Mouse (Mus musculus) hindbrain, embryonic 14.5 days (tissue): ENCODE data around the gene Ntm. TPM values are rescaled to one million over a fixed set of nuclear protein-coding genes. Genes with fewer than 3 reads are reported as not detected.

Experiments
- ATAC-seq: fragments of 200-750 bp; cut with Nextera tagmentation; 2 replicates; pipeline ENCODE4 v1.8.0; 2017; ENCODE audit warnings: moderate number of reproducible peaks, mild to moderate bottlenecking, moderate TSS enrichment, moderate library complexity; ENCODE audit not compliant: low FRiP score
- DNase-seq: peaks from one replicate; pipeline ENCODE4 v3.0.0-alpha.2; 2015; ENCODE audit warnings: low spot score
- H3K27ac ChIP-seq: fragments of 300-500 bp; sonication (generic); 2 replicates; pipeline ENCODE4 v1.5.1; 2014; ENCODE audit warnings: mild to moderate bottlenecking, moderate library complexity
- H3K27me3 ChIP-seq: fragments of 300-500 bp; sonication (generic); 2 replicates; pipeline ENCODE4 v1.6.1; 2014; ENCODE audit warnings: mild to moderate bottlenecking, low read length, mixed read lengths; ENCODE audit not compliant: control insufficient read depth, insufficient read depth
- H3K36me3 ChIP-seq: fragments of 300-500 bp; sonication (generic); replicated peaks from 2 replicates; pipeline ENCODE4 v1.6.1; 2014; ENCODE audit not compliant: control insufficient read depth, insufficient read depth
- H3K4me1 ChIP-seq: fragments of 300-500 bp; sonication (generic); replicated peaks from 2 replicates; pipeline ENCODE4 v1.6.1; 2014; ENCODE audit warnings: antibody characterized with exemption, low read length, mixed read lengths; ENCODE audit not compliant: control insufficient read depth, insufficient read depth
- H3K4me2 ChIP-seq: fragments of 300-500 bp; sonication (generic); replicated peaks from 2 replicates; pipeline ENCODE4 v1.6.1; 2014; ENCODE audit warnings: mild to moderate bottlenecking, moderate library complexity
- H3K4me3 ChIP-seq: fragments of 300-500 bp; sonication (generic); replicated peaks from 2 replicates; pipeline ENCODE4 v1.5.1; 2014; ENCODE audit warnings: mild to moderate bottlenecking, low read length
- H3K9ac ChIP-seq: fragments of 300-500 bp; sonication (generic); 2 replicates; pipeline ENCODE4 v1.6.1; 2014
- H3K9me3 ChIP-seq: fragments of 300-500 bp; sonication (generic); 2 replicates; pipeline ENCODE4 v1.6.1; 2016; ENCODE audit warnings: low read length; ENCODE audit not compliant: control insufficient read depth
- WGBS: fragments of 180-500 bp; shearing (Covaris S2); extraction: QIAGEN DNeasy Blood & Tissue Kit; methylation state at CpG from one replicate; pipeline ENCODE4 v1.1.7; 2014; 5-methylcytosine and 5-hydroxymethylcytosine counted together
- polyA plus RNA-seq: library from polyadenylated mRNA; unstranded; fragments of >200 nt; fragmentation: Nextera tagmentation; extraction: Ambion mirVana; gene quantifications from 2 replicates; pipeline ENCODE4 v1.2.1, GENCODE M21; 2014

Gene Ntm
- polyA plus RNA-seq, 1 experiment from 2014 or later: 196 TPM

GRCm38 (mm10) chr9:29897448-29897847, 65.5 kb downstream of the Ntm start:
- H3K4me3 ChIP-seq: no peak overlapping the region
- no peaks in the 10 kb centered on the region for H3K27me3 ChIP-seq
- DNase-seq (no peak), ATAC-seq (no peak)
- H3K27ac ChIP-seq: peak overlapping the region; percentile 48; the same call in 1 of the 2 replicates
- H3K9me3 ChIP-seq: no peaks in the 10 kb centered on the region
- WGBS: 65% methylated on average over 4 of the region's 4 CpGs
- H3K4me1 ChIP-seq: peaks cover 18% of the 10 kb centered on the region; the same call in 1 of the 2 replicates
- no peaks in the 10 kb centered on the region for H3K36me3 ChIP-seq
- peak overlapping the region; percentile 11; the same call in 1 of the 2 replicates for H3K9ac ChIP-seq
- H3K4me2 ChIP-seq: no peak overlapping the region

- Histone ChIP-seq H3K9me3 (no peaks in the 10 kb centered on the region), H3K4me1 (peaks cover 4% of the 10 kb centered on the region; the same call in 1 of the 2 replicates), H3K4me3 (no peak overlapping the region), H3K27me3 (no peaks in the 10 kb centered on the region), H3K9ac (no peak overlapping the region), H3K4me2 (no peak overlapping the region), H3K36me3 (no peaks in the 10 kb centered on the region), H3K27ac (no peak overlapping the region)
- WGBS: 79% methylated on average over 5 of the region's 5 CpGs
- ATAC-seq (no peak), DNase-seq (no peak)
These were observed 70.1 kb downstream of the Ntm start for GRCm38 (mm10) chr9:29892792-29893191.

- no peak for ATAC-seq
- Histone ChIP-seq H3K9ac (no peak overlapping the region), H3K4me1 (no peaks in the 10 kb centered on the region), H3K27me3 (no peaks in the 10 kb centered on the region), H3K9me3 (peaks cover 7% of the 10 kb centered on the region; the same call in 1 of the 2 replicates), H3K4me3 (no peak overlapping the region), H3K27ac (no peak overlapping the region), H3K4me2 (no peak overlapping the region), H3K36me3 (no peaks in the 10 kb centered on the region)
- no peak for DNase-seq
- 89% methylated on average over 3 of the region's 3 CpGs for WGBS
These were observed 74.2 kb downstream of the Ntm start for GRCm38 (mm10) chr9:29888712-29889111.

GRCm38 (mm10) chr9:29887924-29888323, 75.0 kb downstream of the Ntm start:
- H3K4me2 ChIP-seq: no peak overlapping the region
- DNase-seq: no peak
- H3K9ac ChIP-seq: no peak overlapping the region
- peaks cover 7% of the 10 kb centered on the region; the same call in 1 of the 2 replicates for H3K9me3 ChIP-seq
- ATAC-seq: no peak
- no peaks in the 10 kb centered on the region for H3K36me3 ChIP-seq
- H3K27ac ChIP-seq: no peak overlapping the region
- no peaks in the 10 kb centered on the region for H3K27me3 ChIP-seq
- 89% methylated on average over 5 of the region's 5 CpGs for WGBS
- H3K4me3 ChIP-seq: no peak overlapping the region
- no peaks in the 10 kb centered on the region for H3K4me1 ChIP-seq

- Histone ChIP-seq H3K4me2 (no peak overlapping the region), H3K27ac (no peak overlapping the region), H3K4me3 (no peak overlapping the region), H3K27me3 (no peaks in the 10 kb centered on the region), H3K9ac (no peak overlapping the region), H3K36me3 (no peaks in the 10 kb centered on the region), H3K9me3 (peaks cover 7% of the 10 kb centered on the region; the same call in 1 of the 2 replicates), H3K4me1 (no peaks in the 10 kb centered on the region; the same call in 1 of the 2 replicates)
- DNase-seq (no peak), ATAC-seq (no peak)
- WGBS: 62% methylated on average over 3 of the region's 3 CpGs
These were observed 78.9 kb downstream of the Ntm start for GRCm38 (mm10) chr9:29884062-29884461.

- Histone ChIP-seq H3K27me3 (no peaks in the 10 kb centered on the region), H3K9ac (no peak overlapping the region), H3K4me1 (no peaks in the 10 kb centered on the region; the same call in 1 of the 2 replicates), H3K27ac (no peak overlapping the region), H3K9me3 (peaks cover 7% of the 10 kb centered on the region; the same call in 1 of the 2 replicates), H3K4me3 (no peak overlapping the region), H3K36me3 (no peaks in the 10 kb centered on the region), H3K4me2 (no peak overlapping the region)
- no peak for ATAC-seq
- no peak for DNase-seq
- WGBS: 64% methylated on average over 5 of the region's 5 CpGs
These were observed 81.3 kb downstream of the Ntm start for GRCm38 (mm10) chr9:29881614-29882013.

GRCm38 (mm10) chr9:29877583-29877982, 85.4 kb downstream of the Ntm start:
- no peak overlapping the region for H3K9ac ChIP-seq
- ATAC-seq: no peak
- H3K4me1 ChIP-seq: peaks cover 4% of the 10 kb centered on the region; the same call in 1 of the 2 replicates
- H3K9me3 ChIP-seq: no peaks in the 10 kb centered on the region
- 67% methylated on average over 3 of the region's 3 CpGs for WGBS
- no peak overlapping the region for H3K4me3 ChIP-seq
- H3K36me3 ChIP-seq: no peaks in the 10 kb centered on the region
- H3K27me3 ChIP-seq: no peaks in the 10 kb centered on the region
- no peak overlapping the region for H3K27ac ChIP-seq
- DNase-seq: no peak
- no peak overlapping the region for H3K4me2 ChIP-seq

GRCm38 (mm10) chr9:29867746-29868145, 95.2 kb downstream of the Ntm start:
- Histone ChIP-seq H3K9ac (no peak overlapping the region), H3K4me2 (no peak overlapping the region), H3K4me3 (no peak overlapping the region), H3K36me3 (no peaks in the 10 kb centered on the region), H3K27me3 (no peaks in the 10 kb centered on the region), H3K9me3 (no peaks in the 10 kb centered on the region), H3K4me1 (peaks cover 36% of the 10 kb centered on the region), H3K27ac (no peak overlapping the region)
- no peak for DNase-seq
- no peak for ATAC-seq
- 69% methylated on average over 5 of the region's 5 CpGs for WGBS

- ATAC-seq (no peak), DNase-seq (no peak)
- H3K4me1 ChIP-seq: peaks cover 44% of the 10 kb centered on the region
- no peak overlapping the region for H3K4me3 ChIP-seq
- no peak overlapping the region for H3K9ac ChIP-seq
- H3K27ac ChIP-seq: no peak overlapping the region; the same call in 1 of the 2 replicates
- H3K9me3 ChIP-seq: no peaks in the 10 kb centered on the region
- 53% methylated on average over 3 of the region's 3 CpGs for WGBS
- no peaks in the 10 kb centered on the region for H3K36me3 ChIP-seq
- no peak overlapping the region for H3K4me2 ChIP-seq
- no peaks in the 10 kb centered on the region for H3K27me3 ChIP-seq
These were observed 96.1 kb downstream of the Ntm start for GRCm38 (mm10) chr9:29866824-29867223.

GRCm38 (mm10) chr9:29866101-29866500, 96.8 kb downstream of the Ntm start:
- peaks cover 45% of the 10 kb centered on the region for H3K4me1 ChIP-seq

More at GRCm38 (mm10) chr9:29866101-29866500, 96.8 kb downstream of the Ntm start:
- H3K9me3 ChIP-seq: no peaks in the 10 kb centered on the region
- ATAC-seq: no peak
- H3K27ac ChIP-seq: no peak overlapping the region
- H3K9ac ChIP-seq: no peak overlapping the region
- no peaks in the 10 kb centered on the region for H3K27me3 ChIP-seq
- WGBS: 36% methylated on average over 4 of the region's 4 CpGs
- H3K36me3 ChIP-seq: no peaks in the 10 kb centered on the region
- DNase-seq: no peak
- no peak overlapping the region for H3K4me3 ChIP-seq
- no peak overlapping the region for H3K4me2 ChIP-seq
